Mouse (Mus musculus): ENCODE measurements around the gene Gemin6.
"Not testable (repeated sequence)": the region's sequence is repeated elsewhere in the genome, so short reads cannot be mapped to it uniquely, and the experiment has no call there.

Gemin6 gene

DNA sequence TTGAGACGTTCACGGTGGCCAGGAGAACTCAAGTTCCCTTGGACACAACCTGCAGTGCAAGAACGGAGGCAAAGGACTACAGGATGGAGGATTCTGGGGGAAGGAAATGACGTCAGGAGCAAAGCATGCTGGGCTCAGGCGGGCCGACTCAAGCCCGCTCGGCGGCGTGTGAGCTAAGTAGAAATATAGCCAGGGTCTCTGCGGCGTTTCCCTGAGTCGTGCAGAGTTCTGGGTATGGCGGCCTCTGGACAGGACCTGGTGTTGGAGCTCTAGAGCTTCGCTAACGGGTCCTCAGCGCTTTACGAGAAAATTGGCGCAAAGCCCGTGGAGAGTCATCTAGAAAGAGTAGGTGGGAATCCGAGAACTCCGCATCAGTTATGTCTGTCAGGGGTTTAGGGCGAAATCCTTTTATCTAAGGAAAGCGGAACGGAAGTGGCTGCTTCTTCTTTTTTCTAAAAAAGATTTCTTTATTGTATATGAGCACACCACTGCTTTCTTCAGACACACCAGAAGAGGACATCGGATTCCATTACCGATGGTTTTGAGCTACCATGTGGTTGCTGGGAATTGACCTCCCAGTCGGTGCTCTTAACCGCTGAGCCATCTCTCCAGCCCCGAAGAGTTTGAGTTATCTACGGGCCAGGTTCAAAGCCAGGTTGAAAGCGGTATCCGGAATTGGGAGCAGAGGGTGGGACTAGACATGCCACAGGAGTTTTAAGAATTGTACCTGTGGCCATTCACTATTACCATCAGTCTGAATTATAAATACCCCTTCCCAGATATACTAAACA is at the start of gene Gemin6:
Gene Gemin6, plus strand, starts transcription at position 116 of the 791 bp plus-strand sequence.
- peak; percentile 88 for DNase-seq (ENCODE audit: low spot score)

DNA sequence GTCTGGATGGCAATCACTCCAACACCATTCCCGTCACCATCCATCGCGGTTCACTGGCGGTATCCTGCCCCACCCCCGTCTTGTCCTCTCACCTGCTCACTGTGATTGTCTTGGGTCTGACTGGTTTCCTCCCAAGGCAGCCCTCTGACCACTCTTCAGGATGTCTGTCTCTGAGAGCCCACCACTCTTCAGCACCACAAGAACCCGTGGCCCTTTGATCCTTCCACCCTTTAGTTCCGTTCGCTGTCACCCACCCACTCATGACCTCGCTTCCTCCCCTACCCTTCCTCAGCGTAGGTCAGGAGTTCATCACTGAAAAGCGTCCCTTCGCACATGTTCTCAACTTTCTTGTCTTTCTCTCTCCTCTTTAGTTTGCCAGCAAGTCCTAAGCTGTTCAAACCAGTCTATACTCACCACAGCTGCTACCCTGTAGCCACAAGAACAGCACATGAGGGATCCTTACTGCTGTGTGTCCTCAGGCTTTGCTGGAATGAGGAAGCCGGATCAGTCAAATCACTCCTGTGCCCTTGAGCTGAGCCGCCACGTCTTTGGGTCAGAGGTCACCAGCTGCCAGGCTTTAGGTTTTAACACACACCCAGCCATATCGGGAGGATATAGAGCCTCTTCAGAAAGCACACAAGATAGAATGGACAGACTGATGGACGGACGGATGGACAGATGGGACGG is 49.4 kb upstream of the Gemin6 start:
- no peak for DNase-seq (ENCODE audit: low spot score)

DNA sequence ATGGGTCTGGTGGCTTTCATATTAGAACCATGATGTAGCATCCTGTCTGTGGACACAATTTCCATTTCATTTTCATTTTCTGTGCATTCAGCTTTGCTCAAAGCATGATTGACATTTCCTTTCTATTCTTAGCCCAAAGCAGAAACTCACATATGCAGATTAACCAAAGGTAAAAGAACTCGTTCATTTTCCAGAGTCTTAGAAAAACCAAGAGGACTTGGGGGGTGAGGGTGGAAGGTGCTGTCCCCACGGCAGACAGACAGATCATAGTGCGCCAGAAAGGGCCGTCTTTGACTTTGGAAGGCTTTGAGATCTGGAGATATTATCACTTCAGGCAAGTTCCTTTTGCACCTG is 48.9 kb upstream of the Gemin6 start:
- no peak for DNase-seq (ENCODE audit: low spot score)

DNA sequence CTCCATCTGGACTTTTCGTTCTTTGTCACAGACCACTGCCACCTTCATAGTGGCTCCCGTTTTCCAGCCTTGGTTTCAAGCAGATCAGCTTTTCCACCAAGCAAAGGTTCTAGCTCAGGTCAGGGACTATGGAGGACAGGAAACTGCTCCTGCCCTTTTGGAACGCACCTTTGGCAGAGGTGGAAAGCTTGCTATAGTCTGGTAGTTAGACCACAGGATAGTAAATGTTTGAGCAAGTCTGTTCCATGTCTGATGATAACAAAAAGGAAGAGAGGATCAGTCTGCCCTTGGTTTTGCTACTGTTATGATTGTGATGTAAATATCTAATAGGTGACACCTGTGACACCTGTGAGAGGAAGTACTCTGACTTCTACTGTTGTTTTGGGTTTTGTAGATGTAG is 48.3 kb upstream of the Gemin6 start:
- no peak for DNase-seq (ENCODE audit: low spot score)

DNA sequence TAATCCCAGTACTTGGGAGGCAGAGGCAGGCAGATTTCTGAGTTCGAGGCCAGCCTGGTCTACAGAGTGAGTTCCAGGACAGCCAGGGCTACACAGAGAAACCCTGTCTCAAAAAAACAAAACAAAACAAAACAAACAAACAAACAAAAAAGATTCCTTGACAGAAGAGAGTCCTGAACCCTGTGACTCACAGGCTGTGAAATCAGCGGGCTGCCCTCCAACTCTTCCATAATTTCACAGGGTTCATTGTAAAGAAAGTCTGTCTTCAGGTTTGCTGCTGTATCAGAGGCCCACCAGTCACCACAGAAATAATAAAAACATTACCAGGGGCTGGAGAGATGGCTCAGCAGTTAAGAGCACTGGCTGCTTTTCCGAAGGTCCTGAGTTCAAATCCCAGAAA is 45.4 kb upstream of the Gemin6 start:
- DNase-seq (ENCODE audit: low spot score), result not testable (repeated sequence)

DNA sequence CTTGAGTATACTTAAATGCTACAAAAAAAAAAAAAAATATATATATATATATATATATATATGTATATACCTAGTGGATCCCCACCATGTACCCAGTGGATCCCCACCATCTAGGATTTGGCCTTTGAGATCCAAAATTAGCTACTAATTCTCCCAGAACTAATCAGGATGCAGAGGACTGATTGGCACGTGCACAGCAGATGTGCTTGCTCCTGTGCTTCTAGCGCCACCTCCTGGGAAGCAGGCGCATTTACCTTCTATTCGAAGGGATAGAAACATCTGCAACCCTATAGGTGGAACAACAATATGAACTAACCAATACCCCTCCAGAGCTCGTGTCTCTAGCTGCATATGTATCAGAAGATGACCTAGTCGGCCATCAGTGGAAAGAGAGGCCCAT is 44.3 kb upstream of the Gemin6 start:
- peak; percentile 57 for DNase-seq (ENCODE audit: low spot score)

DNA sequence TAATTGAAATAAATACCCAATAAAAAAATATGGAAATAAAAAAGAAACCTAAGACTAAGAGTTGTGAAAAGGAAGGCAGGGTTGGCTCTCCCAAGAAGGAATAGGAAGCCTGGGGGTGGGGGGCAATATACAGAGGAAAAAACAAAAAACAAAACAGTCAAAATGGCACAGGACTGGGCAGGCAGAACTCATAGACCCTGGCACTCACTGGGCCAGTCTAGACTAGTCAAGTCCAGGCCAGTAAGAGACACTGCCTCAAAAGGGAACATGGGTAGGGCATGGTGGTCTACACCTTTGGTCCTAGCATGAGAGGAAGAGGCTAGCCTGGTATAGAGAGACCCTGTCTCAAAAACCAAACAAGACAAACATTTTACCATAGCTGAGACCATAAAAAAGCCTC is 43.8 kb upstream of the Gemin6 start:
- DNase-seq (ENCODE audit: low spot score), result no peak

DNA sequence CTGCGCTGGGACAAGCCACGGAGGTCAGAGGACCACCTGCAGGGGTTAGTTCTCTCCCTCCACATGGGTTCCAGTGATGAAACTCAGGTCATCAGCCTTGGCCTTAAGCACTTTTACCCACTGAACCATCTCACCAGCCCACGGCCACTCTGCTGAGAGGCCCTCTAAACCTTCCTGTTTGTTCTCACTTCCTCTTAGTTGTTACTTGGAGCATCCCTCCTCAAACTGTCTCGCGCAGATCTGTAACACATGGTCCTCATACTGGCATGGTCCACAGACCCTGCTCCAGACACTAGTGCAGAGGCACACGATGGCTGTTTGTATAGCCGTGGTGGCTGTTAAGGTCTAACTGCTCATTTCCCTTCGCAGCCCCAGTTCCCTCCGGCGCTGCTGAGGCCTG is 40.6 kb upstream of the Gemin6 start:
- no peak for DNase-seq (ENCODE audit: low spot score)

DNA sequence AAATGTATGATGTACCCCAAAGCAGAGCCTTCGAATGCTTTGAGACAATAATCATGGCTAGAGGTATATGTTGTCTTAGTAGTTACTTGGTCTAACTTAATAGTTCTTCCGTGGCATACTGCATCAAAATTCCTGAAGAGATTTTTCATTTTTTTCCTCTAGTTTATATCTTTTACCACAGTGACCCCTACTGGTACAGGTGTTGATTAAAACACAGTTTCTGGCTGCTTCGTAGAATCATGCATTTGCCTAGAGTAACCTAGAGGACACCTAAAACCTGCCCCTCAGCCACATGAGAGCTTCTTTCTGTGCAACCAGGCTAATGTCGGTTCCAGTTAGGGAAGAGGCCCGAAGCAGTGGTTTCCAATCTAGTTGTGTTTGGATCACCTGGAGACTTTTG is 31.2 kb upstream of the Gemin6 start:
- DNase-seq (ENCODE audit: low spot score), result no peak

DNA sequence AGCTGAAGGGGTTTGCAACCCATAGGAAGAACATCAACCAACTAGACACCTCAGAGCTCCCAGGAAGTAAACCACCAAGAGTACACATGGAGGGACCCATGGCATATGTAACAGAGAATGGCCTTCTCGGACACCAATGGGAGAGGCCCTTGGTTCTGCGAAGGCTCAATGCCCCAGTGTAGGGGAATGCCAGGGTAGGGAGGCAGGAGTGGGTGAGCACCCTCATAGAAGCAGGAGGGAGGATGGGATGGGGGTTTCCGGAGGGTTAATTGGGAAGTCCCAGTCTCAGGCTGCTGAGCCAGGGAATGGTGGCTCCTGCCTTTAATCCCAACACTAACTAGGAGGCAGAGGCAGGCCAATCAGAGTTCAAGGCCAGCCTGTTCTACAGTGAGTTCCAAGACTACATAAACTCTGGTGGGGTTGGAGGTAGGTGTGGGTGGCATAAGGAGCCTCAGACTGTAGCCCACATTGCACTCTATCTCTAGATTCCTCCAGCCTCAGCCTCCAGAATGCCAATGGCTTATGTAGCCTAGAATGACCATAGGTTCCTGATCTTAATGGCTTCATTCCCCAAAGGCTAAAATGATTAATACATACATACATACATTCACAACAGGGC is 25.0 kb upstream of the Gemin6 start:
- no peak for DNase-seq (ENCODE audit: low spot score)

DNA sequence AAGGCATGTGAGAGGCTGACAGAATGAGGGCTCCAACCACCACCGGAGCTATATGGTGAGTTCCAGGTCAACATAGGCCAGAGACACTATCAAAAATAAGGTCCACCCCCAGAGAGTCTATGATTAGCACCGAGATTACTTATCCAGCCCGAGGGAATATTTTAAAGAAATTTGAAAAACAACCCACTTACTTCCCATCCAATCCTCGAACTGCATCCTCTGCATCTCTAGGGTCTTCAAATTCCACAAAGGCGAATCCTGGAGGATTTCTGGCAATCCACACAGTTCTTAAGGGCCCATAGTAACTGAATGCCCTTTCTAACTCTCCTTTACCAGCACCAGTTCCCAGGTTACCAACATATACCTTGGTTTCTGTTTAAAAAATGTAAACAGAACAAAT is 18.6 kb upstream of the Gemin6 start:
- no peak for DNase-seq (ENCODE audit: low spot score)

DNA sequence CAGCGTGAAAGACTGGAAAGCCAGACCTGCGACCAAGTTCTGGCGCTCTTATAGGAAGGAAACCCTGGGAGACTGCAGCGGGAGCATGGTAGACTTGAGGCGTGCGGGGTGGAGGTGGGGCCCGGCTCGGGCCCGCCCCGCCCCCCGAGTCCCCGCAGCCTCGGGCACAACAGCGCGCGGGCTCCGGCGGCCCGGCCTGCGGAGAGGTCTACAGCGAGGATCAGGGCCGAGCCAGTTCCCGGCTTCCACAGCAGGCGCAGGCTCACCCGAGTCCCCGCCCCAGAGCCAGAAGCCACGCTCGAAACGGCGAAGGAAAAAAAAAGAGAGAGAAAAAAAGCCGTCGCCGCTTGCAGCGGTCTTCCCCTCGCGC is 18.0 kb upstream of the Gemin6 start:
- no peak for DNase-seq (ENCODE audit: low spot score)

DNA sequence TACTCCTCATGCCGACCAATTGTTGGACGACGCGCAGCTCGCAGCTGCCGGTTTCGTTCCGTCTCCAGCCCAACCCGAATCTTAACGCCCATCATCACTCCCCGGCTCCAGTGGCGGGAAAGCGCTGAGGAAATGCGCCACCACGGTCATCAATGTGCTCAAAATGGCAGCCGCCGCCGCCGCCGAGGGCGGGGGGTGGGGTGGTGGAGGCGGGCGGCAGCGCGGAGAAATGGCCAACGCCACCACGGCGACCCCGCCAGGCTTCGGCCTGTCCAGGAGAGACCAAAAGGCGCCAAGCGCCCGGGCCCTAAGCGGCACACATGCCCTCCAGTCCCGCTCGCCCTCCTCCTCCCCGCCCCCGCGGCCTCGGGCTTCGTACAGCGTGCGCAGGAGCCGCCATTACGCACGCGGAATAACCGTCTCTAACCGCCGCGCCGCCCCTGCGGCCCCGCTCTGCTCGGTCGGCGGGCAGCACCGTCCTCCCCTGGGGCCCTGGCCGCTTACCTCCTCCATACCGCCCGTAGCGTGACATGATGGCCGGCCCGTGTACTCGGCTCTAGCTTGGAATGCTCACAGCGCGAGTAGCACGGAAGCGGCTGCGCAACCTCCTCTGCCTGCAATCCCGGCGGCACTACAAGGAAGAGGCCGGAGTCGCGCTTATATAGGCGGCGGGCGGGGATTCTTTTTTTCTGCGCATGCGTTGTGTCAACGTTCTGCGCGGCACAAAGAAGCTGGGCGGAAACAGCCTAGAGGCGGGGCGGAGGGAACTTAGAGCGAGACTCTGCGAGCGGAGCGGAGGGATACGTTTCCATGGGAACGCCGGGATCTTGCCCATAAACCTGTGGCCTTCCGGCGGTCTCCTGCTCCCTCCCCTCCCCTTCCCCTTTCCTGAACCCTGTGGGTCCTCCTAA is 17.3 kb upstream of the Gemin6 start, which contains the start of the genes Srsf7 and Ttc39d:
Gene Srsf7, minus strand, starts transcription at position 637 of the 911 bp plus-strand sequence.
Gene Ttc39d, plus strand, starts transcription at position 790 of the 911 bp plus-strand sequence.
- DNase-seq (ENCODE audit: low spot score), result peak; percentile 99

DNA sequence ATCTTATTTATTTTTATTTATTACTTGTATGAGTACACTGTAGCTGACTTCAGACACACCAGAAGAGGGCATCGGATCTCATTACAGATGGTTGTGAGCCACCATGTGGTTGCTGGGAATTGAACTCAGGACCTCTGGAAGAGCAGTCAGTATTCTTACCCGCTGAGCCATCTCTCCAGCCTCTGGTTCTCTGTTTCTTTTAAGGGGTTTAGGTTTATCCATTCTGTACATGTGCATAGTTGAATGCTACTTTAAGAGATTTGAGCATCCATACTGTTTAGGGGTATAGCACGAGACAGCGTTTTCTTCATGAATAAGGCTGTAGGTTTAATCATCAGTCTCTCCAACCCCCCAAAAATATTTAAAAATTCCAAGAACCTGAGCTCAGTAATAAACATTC is 10.2 kb upstream of the Gemin6 start:
- DNase-seq (ENCODE audit: low spot score), result not testable (repeated sequence)

DNA sequence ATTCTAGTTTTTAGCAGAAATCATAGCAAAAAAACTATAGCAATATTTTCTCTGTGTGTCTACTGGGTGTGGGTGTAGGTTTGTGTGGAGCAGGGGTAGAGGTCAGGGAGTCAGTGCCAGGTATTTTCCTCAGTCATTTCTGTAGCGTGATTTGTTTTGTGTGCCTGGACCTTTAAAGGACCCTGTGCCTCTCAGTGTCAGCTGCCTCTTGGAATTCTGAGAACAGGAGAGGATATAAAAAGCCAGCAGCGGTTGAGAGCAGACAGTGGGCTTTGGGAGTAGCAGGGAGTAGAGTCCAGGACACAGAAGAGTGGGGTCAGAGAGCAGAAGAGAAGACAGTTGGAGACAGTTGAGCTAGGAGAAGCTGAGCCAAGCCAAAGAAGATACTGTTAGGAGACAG is 4.1 kb upstream of the Gemin6 start:
- DNase-seq (ENCODE audit: low spot score), result no peak

DNA sequence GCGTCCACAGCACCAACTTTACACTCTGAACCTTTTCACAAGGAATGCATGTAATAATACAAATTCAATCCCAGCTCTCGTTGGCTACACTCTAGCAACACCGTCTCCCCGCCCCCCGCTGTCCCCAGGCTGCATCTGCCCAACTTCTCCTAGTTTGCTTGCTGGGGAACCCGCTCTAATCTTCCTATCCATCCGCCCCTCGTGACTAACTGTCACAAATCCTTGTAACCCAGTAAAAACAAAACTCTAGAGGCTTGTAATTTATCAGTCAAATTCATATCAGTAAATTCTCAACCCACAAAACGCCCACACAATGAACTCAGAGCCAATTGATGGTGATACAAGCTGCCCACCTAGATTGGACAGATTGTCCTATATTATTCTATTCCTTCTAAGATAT is 3.0 kb upstream of the Gemin6 start:
- DNase-seq (ENCODE audit: low spot score), result no peak

DNA sequence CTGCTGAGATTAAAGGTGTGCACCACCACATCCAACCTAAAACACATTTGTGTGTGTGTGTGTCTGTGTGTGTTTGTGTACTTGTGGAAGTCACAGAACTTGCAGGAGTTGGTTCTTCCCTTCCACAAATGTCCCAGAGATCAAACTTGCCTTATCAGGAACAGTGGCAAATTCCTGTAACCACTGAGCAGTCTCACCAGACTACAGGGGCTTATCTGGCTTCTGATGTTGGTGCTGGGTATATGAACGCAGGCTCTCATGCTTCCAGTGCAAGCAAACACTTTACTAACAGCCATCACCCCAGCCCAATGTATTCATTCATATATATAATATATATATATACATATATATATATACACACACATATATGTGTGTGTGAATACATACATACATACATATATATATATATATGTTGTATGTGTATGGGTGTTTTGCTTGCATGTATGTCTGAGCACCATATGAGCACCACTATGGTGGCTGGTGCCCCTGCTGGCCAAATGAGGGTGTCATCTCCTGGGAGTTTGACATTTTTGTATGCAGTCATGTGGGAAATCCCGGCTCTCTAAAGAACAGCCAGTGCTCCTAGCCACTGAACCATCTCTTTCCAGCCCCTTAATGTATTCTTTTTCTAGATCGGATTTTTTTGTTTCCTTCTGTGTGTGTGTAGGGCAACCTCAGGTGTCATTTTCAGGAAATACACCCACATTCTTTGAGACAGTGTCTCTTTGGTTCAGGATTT is 2.2 kb upstream of the Gemin6 start:
- no peak for DNase-seq (ENCODE audit: low spot score)

DNA sequence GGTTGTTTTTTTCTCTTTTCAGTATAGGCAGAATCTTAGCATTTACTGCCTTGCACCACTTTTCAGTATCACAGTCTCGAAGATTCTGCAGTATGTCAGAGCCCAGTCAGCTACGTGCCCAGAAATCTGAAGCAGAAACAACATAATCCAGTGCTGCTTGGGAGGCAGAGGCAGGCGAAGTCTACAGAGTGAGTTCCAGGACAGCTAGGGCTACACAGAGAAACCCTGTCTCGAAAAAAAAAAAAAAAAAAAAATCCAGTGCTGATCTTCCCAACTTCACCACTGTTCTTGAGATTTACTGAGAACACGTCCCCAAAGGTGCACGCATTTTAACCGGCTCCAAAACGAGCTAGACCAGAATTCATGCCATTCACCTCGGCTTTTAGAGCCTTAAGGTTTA is 412 bp upstream of the Gemin6 start:
- no peak for DNase-seq (ENCODE audit: low spot score)

DNA sequence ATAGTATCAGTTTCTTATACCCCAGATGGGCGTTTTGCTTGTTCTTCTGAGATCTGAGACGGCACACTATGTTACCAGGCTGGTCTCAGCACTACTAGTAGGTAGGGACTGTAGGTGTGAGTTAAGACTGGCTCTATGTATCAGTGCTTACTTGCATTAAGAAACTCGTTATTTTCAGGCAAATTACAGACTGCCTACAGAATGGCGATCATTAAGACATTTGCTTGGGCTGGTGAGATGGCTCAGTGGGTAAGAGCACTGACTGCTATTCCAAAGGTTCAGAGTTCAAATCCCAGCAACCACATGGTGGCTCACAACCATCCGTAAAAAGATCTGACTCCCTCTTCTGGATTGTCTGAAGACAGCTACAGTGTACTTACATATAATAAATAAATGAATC is 901 bp downstream of the Gemin6 start:
- DNase-seq (ENCODE audit: low spot score), result not testable (repeated sequence)

DNA sequence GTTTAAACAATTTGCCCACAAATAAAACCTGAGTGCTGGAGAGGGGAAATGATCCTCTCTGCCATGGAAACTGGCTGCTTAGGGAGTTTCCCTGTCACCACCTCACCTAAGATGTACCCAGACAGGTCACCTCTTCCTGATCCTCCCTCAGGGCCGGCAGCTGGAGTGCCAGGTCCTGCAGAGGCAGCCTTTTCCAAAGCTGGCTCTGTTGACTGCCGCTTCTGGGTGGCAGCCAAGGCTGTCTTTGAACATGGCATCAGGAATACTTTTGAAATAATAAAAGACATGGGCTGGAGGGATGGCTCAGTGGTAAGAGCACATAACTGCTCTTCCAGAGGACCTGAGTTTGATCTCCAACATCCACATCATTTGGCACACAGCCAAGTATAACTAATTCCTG is 5.2 kb downstream of the Gemin6 start:
- no peak for DNase-seq (ENCODE audit: low spot score)

DNA sequence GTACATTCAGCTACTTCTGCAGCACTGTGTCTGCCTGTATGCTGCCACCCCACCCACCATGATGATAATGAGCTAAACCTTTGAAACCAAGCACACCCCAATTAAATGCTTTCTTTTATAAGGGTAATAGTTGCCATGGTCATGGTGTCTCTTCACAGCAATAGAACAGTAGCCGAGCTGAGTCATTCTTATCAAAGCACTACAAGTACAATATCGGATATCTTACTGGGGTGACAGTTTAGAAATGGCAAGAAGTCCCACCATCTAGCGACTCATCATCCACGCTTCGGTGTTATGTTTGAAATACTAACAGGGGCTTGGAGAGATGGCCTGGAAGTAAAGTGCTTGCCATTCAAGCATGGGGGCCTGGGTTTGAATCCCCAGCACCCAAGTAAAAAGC is 9.6 kb downstream of the Gemin6 start:
- DNase-seq (ENCODE audit: low spot score), result no peak
